Mouse (Mus musculus): ENCODE results near the gene Prkcsh.

Gene Prkcsh

DNA sequence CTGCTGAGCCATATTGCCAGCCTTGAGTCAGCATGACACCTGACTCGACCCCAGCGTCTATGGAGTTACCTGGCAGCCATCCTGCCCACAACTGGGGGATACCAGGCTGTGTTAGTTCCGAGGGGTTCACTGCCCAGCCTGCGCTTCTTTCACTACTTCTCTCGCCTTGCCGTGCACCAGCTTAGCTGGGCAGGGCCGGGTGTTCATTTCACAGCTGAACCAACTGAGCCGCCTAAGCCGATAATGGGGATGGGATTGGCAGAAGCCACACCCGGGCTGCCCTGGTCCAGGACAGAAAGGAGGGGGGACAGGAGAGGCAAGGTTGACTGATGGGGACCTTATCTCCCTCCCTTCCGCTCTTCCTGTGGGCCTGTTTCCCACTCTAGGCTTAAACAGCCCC, 46.7 kb downstream of the Prkcsh start:
- peak; percentile 54 for DNase-seq (ENCODE audit: low read depth, low spot score)

DNA sequence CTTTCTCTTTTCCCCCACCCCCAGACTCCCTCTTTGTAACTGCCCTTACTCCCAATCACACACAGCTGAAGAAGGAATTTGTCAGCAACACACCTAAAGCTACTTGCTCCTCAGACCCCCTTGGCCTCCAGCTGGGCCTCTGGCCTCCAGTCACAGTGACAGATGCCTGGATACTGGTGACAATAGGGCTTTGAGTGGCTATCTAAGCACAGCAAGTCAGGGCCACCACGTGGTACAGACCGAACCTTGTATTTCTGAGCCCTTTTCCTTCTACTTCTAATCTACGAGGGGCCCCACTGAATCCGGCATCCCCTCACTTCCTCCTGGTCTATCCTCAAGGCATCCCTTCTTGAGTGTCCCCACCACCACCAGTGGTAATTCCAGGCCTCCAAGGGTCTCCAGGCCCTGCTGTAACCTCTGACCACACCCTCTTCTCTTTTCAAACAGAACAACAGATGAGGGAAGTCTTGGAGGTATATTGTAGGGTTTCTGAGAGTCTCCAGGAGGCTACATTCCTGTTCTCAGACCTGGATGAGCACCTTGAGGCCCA, 47.2 kb downstream of the Prkcsh start:
- DNase-seq (ENCODE audit: low read depth, low spot score): no peak

DNA sequence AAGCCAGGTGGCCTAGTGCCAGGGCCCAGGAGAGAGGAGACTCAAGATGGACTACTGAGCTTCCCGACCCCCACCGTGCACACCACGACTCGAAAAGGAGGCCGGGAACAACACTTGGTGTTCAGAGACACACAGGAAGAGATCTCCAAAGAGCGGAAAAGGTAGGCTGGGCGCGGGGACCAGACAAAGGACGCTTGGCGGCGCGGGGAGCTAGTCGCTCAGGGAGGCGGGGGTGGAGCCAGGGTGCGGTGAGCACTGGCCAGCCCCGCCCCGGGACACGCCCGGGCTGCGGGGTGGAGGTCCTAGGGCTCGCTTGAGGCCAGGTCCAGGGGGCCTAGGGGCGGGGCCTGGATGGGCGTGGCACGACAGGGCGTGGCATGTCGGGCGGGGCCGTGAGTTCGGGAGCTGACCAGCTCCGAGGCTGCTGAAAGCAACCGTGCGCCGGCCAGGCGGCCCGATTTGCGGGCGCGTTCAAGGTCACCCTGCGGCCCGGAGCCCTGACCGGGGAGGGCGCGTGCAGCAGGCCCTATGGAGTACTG, 47.8 kb downstream of the Prkcsh start:
- DNase-seq (ENCODE audit: low read depth, low spot score): no peak

DNA sequence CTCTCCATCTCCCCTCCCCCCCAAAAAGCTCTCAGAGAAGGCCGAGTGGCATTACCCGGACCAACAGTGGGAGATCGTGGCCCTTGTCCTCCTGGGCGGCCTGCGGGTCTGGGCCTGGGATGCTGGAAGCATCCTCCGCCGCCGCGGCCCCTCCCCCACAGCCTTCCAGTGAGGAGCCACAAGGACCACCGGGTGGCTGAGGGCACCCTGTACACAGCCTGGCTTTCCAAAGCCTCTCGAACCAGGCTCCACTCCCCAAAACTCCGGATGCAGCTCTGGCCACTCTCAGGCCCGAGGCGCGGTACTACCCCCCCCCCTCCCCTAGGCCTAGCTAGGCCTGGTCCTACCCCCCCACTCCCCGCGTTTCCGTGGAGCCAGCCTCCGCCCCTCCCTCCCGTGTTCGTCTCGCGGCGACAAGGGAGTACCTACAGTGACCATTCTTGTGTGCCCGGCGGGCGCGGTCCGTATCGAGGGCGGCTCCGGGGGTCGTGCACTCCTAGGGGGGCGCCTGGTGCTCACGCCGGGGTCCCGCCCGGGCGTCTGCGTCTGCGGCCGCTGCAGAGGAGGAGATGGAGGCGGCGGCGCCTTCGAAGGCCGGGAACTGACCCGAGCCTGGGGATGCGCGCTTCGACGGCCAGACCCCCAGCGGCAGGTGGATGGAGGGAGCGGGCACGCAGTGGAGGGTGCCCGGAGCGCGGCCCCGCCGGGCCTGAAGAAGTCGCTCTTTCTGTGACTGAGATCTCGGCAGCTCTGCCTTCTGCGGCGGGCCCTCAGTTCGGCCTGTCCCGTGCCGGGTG, 48.8 kb downstream of the Prkcsh start:
- no peak for DNase-seq (ENCODE audit: low read depth, low spot score)

DNA sequence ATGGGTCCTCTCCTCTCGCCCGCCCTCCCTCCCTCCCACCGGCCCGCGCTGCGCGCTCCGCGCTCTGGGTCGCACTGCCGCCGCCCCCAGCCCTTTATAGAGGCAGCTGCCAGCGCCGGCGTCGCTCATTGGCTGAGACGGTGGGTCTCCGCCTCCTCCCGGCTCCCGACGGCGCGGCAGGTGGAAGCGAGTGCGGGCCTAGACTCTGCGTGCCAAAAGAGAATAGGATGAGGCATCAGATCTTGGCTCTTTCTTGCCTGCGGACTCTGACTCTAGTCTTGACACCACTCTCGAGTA, 49.3 kb downstream of the Prkcsh start, which contains the start of gene Elavl3:
TSS of gene Elavl3 (minus strand) at position 66 of the 297 bp plus-strand sequence.
- no peak for DNase-seq (ENCODE audit: low read depth, low spot score)

DNA sequence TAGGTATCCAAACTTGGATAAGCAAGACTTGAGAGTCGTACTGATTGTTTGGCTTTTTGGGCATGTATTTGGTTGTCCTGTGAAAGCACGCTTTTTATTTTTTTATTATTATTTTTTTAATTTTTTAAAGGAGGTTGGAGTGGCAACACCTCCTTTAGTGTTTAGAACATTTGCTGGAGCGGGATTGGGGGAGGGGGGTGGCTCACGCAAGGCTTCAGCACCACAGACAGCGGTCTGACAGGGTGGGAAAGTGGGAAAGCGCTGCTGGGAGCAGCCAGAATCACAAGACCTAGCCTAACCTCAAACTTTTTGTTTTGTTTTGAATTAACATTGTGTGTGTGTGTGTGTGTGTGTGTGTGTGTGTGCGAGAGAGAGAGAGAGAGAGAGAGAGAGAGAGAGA, 51.1 kb downstream of the Prkcsh start:
- DNase-seq (ENCODE audit: low read depth, low spot score): no peak

DNA sequence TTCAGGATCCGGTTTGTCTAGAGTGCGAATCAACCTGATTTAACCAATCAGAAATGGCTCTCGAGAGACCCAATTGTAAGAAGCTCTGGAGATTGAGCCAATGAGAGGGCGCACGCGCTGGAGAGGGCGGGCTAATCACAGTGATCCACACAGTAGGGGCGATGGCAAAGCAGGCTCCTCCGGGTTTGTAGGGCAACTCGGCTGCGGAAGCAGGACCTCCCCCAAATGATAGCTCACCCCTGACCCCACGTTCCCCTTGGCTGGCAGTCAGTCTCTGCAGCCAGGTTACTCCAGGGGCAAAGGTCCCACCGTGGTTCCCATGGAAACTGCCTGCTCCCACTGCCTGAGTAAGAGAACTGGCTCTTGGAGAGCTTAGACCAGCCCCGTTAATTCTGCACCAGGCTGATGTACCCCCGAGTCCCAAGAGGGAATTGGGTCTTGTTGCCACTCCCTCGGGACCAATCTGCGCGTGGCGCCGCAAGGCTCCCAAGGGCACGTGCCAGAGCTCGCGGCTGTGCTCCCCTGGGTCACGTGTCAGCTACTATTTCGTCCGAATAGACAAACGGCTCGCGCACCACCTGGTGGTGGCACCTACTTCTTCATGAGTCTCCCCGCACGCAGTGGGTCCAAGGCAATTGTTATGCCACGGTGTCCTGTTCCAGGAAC, 51.9 kb downstream of the Prkcsh start:
- DNase-seq (ENCODE audit: low read depth, low spot score): no peak

DNA sequence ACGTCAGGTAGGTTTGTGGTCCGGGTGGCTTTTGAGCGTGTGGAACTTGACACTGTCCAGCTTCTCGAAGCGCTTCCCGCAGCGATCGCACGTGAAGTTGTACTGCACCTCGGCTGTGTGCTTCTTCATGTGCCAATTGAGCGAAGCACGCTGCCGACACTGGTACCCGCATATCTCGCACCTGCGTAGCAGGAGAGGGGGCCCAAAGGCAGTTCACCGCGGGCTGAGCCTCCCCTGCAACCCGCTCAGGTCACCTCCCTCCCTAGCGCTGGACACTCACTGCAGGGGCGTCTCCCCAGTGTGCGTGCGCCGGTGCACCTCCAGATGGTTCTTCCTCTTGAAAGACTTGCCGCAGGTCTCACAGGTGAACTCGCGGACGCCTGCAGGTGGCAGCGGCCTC, 53.1 kb downstream of the Prkcsh start:
- DNase-seq (ENCODE audit: low read depth, low spot score): no peak

DNA sequence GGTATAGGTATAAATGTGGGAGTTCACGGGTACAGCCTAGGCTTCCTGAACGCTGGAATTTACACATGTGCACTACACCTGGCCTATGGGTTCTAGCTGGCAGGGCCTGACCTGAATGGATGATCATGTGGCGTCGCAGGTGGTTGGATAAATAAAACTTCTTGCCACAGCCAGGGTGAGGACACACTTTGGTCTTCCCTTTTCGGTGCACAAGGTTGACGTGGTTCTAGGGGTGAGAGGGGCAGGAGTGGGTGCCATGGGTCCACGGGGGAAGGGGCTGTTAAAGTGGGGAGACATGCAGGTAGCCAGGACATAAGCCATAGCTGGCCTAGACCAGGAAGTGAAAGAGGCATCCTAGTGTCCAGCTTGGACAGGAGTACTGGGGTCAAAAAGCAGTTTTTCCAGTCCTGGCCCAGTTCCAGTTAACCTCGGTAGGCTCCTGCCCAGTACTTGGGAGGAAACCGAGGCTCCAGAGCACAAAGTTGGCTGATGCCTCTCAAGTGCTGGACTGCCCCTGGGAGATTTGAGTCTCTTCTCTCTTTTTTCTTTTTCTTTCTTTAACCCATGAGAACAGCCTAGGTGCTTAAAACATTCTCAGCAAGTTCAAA, 53.8 kb downstream of the Prkcsh start:
- DNase-seq (ENCODE audit: low read depth, low spot score): no peak

DNA sequence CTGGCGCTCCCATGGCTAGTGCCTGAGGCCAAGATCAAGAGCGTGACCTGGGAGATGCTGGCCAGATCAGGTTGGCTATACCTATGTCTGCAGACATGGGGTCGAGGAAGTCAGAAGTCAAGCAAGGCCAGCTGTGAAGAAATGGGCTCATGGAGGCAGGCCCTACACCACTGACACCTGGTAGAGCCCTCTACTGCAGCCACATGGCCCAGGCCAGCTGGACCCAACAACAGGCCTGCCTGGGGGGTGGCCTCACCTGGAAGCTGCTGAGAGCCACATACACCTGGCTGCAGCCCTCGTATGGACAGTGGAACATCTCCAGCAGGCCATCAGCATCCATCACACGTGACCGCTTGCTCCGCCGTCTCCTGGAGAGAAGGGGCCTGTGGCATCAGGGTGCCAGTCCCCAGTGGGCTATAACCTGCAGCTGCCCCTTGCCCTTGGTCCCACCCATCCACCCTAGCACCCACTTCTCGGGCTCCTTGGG, 54.5 kb downstream of the Prkcsh start:
- no peak for DNase-seq (ENCODE audit: low read depth, low spot score)

DNA sequence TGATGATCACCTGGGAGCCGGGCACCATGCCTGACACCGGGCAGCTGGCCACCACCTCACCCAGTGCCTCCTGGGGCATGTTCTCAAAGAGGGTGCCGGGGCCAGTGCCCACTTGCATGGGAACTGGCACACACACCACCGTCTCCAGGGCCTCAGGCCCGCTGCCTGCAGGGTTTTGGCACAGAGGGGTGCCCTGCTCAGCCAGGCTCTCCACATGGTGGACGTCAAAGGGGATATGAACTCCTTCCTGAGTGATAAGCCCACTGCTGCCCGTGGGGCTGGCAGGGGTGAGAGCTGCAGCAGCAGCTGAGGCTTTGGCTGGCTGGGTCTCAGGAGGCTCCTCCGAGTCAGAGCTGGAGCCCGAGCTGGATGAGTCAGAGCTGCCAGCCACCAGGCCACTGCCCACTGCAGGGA, 55.4 kb downstream of the Prkcsh start:
- no peak for DNase-seq (ENCODE audit: low read depth, low spot score)

DNA sequence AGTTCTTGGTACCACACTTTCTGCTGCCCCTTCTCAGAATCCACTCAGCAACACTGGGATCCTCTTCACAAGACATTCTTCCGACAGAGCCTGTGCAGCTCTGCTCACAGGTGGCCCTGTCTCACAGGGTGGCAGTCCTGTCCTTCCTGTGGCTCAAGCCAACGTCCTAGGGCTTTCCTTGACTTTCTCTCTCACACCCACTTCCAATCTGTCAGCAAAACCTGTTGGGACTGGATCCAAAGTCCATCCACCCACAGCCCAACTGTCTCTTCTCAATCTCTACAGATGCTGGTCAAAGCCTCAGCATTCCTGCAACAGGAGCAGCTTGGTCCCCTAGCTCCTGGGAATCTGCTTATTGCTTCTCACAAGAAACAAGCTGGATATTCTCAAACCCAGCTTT, 58.7 kb downstream of the Prkcsh start:
- DNase-seq (ENCODE audit: low read depth, low spot score): no peak
